11 mouse cellular contexts compared by ENCODE assay signal in genomic region chr1:72414561-72415253, GRCm38 (mm10).
DNase-seq lines count a peak whose midpoint lies in the region; ATAC-seq and TF ChIP-seq lines count a peak whose summit lies in the region.
"Had no signal": no experiment of that assay in that cellular context is flagged by ENCODE, and none has a peak within 500 bp of the region (broad histone marks: within the 10 kb centered on the region; RNA-seq: fewer than 3 reads in every experiment).

No protein-coding gene starts in this region.

- in situ Hi-C loops in ES-E14 (cut with MboI; ENCODE audit: low sequenced_read_pairs in 2 of 2, unreplicated experiment in 2 of 2): no loop called here

- no peak overlapping the region for H3K9ac ChIP-seq in ES-E14 (ENCODE audit: insufficient read depth, low read depth, low read length, poor library complexity, severe bottlenecking)
- no peak overlapping the region; the same call in 1 of the 2 replicates for H3K9ac ChIP-seq in midbrain, embryonic 14.5 days (replicated peaks; ENCODE audit: low read length)
- H3K9ac ChIP-seq: embryonic facial prominence, embryonic 15.5 days had no signal

- H3K36me3 ChIP-seq in ES-E14 (ENCODE audit: control insufficient read depth, insufficient read depth, low read length, poor library complexity, severe bottlenecking): no peaks in the 10 kb centered on the region
- H3K36me3 ChIP-seq in hindbrain, embryonic 10.5 days: no peaks in the 10 kb centered on the region
- no peaks in the 10 kb centered on the region for H3K36me3 ChIP-seq in midbrain, embryonic 14.5 days (ENCODE audit: control insufficient read depth, insufficient read depth, low read length)
- no peaks in the 10 kb centered on the region for H3K36me3 ChIP-seq in limb, embryonic 10.5 days
- H3K36me3 ChIP-seq: embryonic facial prominence, embryonic 15.5 days had no signal

- H3K9me3 ChIP-seq in ES-E14 (ENCODE audit: control insufficient read depth, insufficient read depth, low read depth, low read length): no peaks in the 10 kb centered on the region
- H3K9me3 ChIP-seq in hindbrain, embryonic 10.5 days: no peaks in the 10 kb centered on the region
- no peaks in the 10 kb centered on the region for H3K9me3 ChIP-seq in midbrain, embryonic 14.5 days (ENCODE audit: control insufficient read depth, low read length)
- no peaks in the 10 kb centered on the region for H3K9me3 ChIP-seq in limb, embryonic 10.5 days (replicated peaks)
- H3K9me3 ChIP-seq: embryonic facial prominence, embryonic 15.5 days had no signal

- ATAC-seq in midbrain, embryonic 14.5 days (ENCODE audit: low FRiP score, low TSS enrichment): no peak

- no peaks in the 10 kb centered on the region for H3K4me1 ChIP-seq in ES-E14 (ENCODE audit: control insufficient read depth in 2 of 2, insufficient read depth in 2 of 2, low read length in 2 of 2, poor library complexity in 1 of 2)
- H3K4me1 ChIP-seq in hindbrain, embryonic 10.5 days (replicated peaks): peaks cover 34% of the 10 kb centered on the region
- H3K4me1 ChIP-seq in midbrain, embryonic 14.5 days (ENCODE audit: control insufficient read depth, insufficient read depth, low read length): peaks cover 9% of the 10 kb centered on the region; the same call in 1 of the 2 replicates
- peaks cover 10% of the 10 kb centered on the region for H3K4me1 ChIP-seq in limb, embryonic 10.5 days

- WGBS in hindbrain, embryonic 10.5 days: 29% methylated on average over 8 of the region's 8 CpGs
- 27% methylated on average over 8 of the region's 8 CpGs for WGBS in midbrain, embryonic 14.5 days
- WGBS in limb, embryonic 10.5 days: 72% methylated on average over 8 of the region's 8 CpGs

- H3K4me3 ChIP-seq in ES-E14 (ENCODE audit: insufficient read depth in 1 of 2, low read depth in 1 of 2, low read length in 2 of 2, poor library complexity in 1 of 2, severe bottlenecking in 1 of 2): no peak overlapping the region
- H3K4me3 ChIP-seq in hindbrain, embryonic 10.5 days: no peak overlapping the region
- no peak overlapping the region for H3K4me3 ChIP-seq in midbrain, embryonic 14.5 days (replicated peaks; ENCODE audit: low read depth, low read length)
- H3K4me3 ChIP-seq in limb, embryonic 10.5 days: no peak overlapping the region
- H3K4me3 ChIP-seq: embryonic facial prominence, embryonic 15.5 days had no signal

- no peaks in the 10 kb centered on the region for H3K27me3 ChIP-seq in hindbrain, embryonic 10.5 days (ENCODE audit: insufficient read depth, poor library complexity, severe bottlenecking)
- no peaks in the 10 kb centered on the region for H3K27me3 ChIP-seq in midbrain, embryonic 14.5 days (ENCODE audit: control insufficient read depth, insufficient read depth, low read length)
- no peaks in the 10 kb centered on the region for H3K27me3 ChIP-seq in limb, embryonic 10.5 days (ENCODE audit: low read depth, poor library complexity, severe bottlenecking)
- H3K27me3 ChIP-seq: embryonic facial prominence, embryonic 15.5 days had no signal

- H3K27ac ChIP-seq in ES-E14 (ENCODE audit: insufficient read depth, low read depth, low read length, poor library complexity, severe bottlenecking): peak overlapping the region; percentile 12; the same call in 1 of the 2 replicates
- H3K27ac ChIP-seq in hindbrain, embryonic 10.5 days: peak overlapping the region; percentile 70
- H3K27ac ChIP-seq in midbrain, embryonic 14.5 days (replicated peaks; ENCODE audit: low read depth, low read length): no peak overlapping the region
- no peak overlapping the region for H3K27ac ChIP-seq in limb, embryonic 10.5 days
- H3K27ac ChIP-seq: embryonic facial prominence, embryonic 15.5 days had no signal

- no peak overlapping the region for H3K4me2 ChIP-seq in midbrain, embryonic 14.5 days (ENCODE audit: low read length)
- H3K4me2 ChIP-seq: embryonic facial prominence, embryonic 15.5 days had no signal

- DNase-seq in ES-E14 (ENCODE audit: low read depth, low spot score) (no peak), adipocyte (ENCODE audit: low spot score) (peak; percentile 4)
- DNase-seq in hindbrain, embryonic 10.5 days (ENCODE audit: low spot score): peak; percentile 53
- peak; percentile 22 for DNase-seq in midbrain, embryonic 14.5 days
- no peak for DNase-seq in natural killer cell, adult 2 months (ENCODE audit: low spot score in 2 of 2)
- no peak for DNase-seq in kidney, adult 8-10 months
- DNase-seq in limb, embryonic 10.5 days (ENCODE audit: low spot score): no peak
- no peak for DNase-seq in c-Kit-positive CD71-positive TER-119-positive erythroid progenitor cells, embryonic 14.5 days (ENCODE audit: low spot score)
- DNase-seq: gastrocnemius, postnatal 14 days; lung, adult 2 months had no signal

TF ChIP-seq in ES-E14, 5 proteins besides CTCF, POLR2A, EP300 and RAD21:
- TF ChIP-seq ZNF384 (IDR thresholded peaks at IDR 0.05; ENCODE audit: low read depth, low read length) (no peak), ZC3H11A (IDR thresholded peaks at IDR 0.05; ENCODE audit: borderline replicate concordance, low read depth, low read length) (no peak), HCFC1 (IDR thresholded peaks at IDR 0.05; ENCODE audit: borderline replicate concordance, insufficient read depth, low read length) (no peak), MAFK (IDR thresholded peaks at IDR 0.05; ENCODE audit: insufficient read depth, low read depth, low read length) (no peak)
TF ChIP-seq in ES-E14: peak in this region for 0.

Comparison
In these comparisons a context has a peak if more than half of its experiments do, and no peak if none do; other contexts are left out.
1. DNase-seq: peak in adipocyte (single experiment), hindbrain, embryonic 10.5 days (single experiment) and midbrain, embryonic 14.5 days (single experiment); none in ES-E14 (single experiment), natural killer cell, adult 2 months (0 of 2), kidney, adult 8-10 months (0 of 2), limb, embryonic 10.5 days (single experiment) and c-Kit-positive CD71-positive TER-119-positive erythroid progenitor cells, embryonic 14.5 days (single experiment).
2. H3K27ac ChIP-seq: peak in ES-E14 (single experiment) and hindbrain, embryonic 10.5 days (single experiment); none in midbrain, embryonic 14.5 days (single experiment) and limb, embryonic 10.5 days (single experiment).